10 mouse cellular contexts compared by ENCODE assay signal in genomic region chr4:8957771-8958170, GRCm38 (mm10).
DNase-seq lines count a peak whose midpoint lies in the region; ATAC-seq and TF ChIP-seq lines count a peak whose summit lies in the region.
"Had no signal": no experiment of that assay in that cellular context is flagged by ENCODE, and none has a peak within 500 bp of the region (broad histone marks: within the 10 kb centered on the region; RNA-seq: fewer than 3 reads in every experiment).

No protein-coding gene starts in this region.

- no peak for ATAC-seq in heart, embryonic 11.5 days (replicated peaks; ENCODE audit: insufficient number of reproducible peaks, low FRiP score, low TSS enrichment)
- ATAC-seq in midbrain, embryonic 11.5 days (ENCODE audit: low FRiP score), result peak; percentile 40; the same call in 1 of the 2 replicates
- ATAC-seq in midbrain, postnatal 0 days (ENCODE audit: low FRiP score), result no peak
- peak; percentile 17; the same call in 1 of the 2 replicates for ATAC-seq in granulocyte monocyte progenitor cell, adult 5-6 weeks (replicated peaks; ENCODE audit: poor library complexity, severe bottlenecking)
- peak; percentile 11; the same call in 1 of the 2 replicates for ATAC-seq in stomach, embryonic 15.5 days (ENCODE audit: insufficient read depth, low FRiP score, low read depth)

- H3K27ac ChIP-seq in heart, embryonic 11.5 days (ENCODE audit: low read depth, low read length), result no peak overlapping the region
- peak overlapping the region; percentile 4; the same call in 1 of the 2 replicates for H3K27ac ChIP-seq in midbrain, embryonic 11.5 days (ENCODE audit: low read depth, low read length)
- H3K27ac ChIP-seq in midbrain, postnatal 0 days (ENCODE audit: low read depth, low read length), result no peak overlapping the region
- no peak overlapping the region for H3K27ac ChIP-seq in stomach, embryonic 15.5 days
- H3K27ac ChIP-seq: heart, adult 2 months; liver, embryonic 13.5 days had no signal

- H3K9me3 ChIP-seq in heart, embryonic 11.5 days (replicated peaks; ENCODE audit: control insufficient read depth, low read length), result no peaks in the 10 kb centered on the region
- H3K9me3 ChIP-seq in midbrain, embryonic 11.5 days (ENCODE audit: control insufficient read depth, low read length), result no peaks in the 10 kb centered on the region
- H3K9me3 ChIP-seq in midbrain, postnatal 0 days (ENCODE audit: low read length), result no peaks in the 10 kb centered on the region
- H3K9me3 ChIP-seq in stomach, embryonic 15.5 days, result no peaks in the 10 kb centered on the region
- H3K9me3 ChIP-seq: liver, embryonic 13.5 days had no signal

- no peak overlapping the region for H3K9ac ChIP-seq in heart, embryonic 11.5 days (ENCODE audit: low read depth, low read length)
- peak overlapping the region; percentile 20; the same call in 1 of the 2 replicates for H3K9ac ChIP-seq in midbrain, embryonic 11.5 days (ENCODE audit: low read length)
- H3K9ac ChIP-seq in midbrain, postnatal 0 days (replicated peaks; ENCODE audit: low read length, poor library complexity, severe bottlenecking), result no peak overlapping the region
- no peak overlapping the region for H3K9ac ChIP-seq in stomach, embryonic 15.5 days
- H3K9ac ChIP-seq: liver, embryonic 13.5 days had no signal

- no peaks in the 10 kb centered on the region for H3K27me3 ChIP-seq in heart, embryonic 11.5 days (ENCODE audit: control insufficient read depth, insufficient read depth, low read length)
- no peaks in the 10 kb centered on the region for H3K27me3 ChIP-seq in midbrain, embryonic 11.5 days (ENCODE audit: control insufficient read depth, insufficient read depth, low read length)
- no peaks in the 10 kb centered on the region for H3K27me3 ChIP-seq in midbrain, postnatal 0 days (ENCODE audit: insufficient read depth, low read length)
- no peaks in the 10 kb centered on the region for H3K27me3 ChIP-seq in stomach, embryonic 15.5 days (replicated peaks)
- H3K27me3 ChIP-seq: liver, embryonic 13.5 days had no signal

- H3K36me3 ChIP-seq in heart, embryonic 11.5 days (ENCODE audit: control insufficient read depth, insufficient read depth, low read length), result no peaks in the 10 kb centered on the region
- no peaks in the 10 kb centered on the region for H3K36me3 ChIP-seq in midbrain, embryonic 11.5 days (ENCODE audit: control insufficient read depth, insufficient read depth, low read length)
- H3K36me3 ChIP-seq in midbrain, postnatal 0 days (ENCODE audit: insufficient read depth, low read length), result no peaks in the 10 kb centered on the region
- H3K36me3 ChIP-seq in stomach, embryonic 15.5 days, result no peaks in the 10 kb centered on the region
- H3K36me3 ChIP-seq: liver, embryonic 13.5 days had no signal

- peak; percentile 25 to 32 for DNase-seq in heart, postnatal 14 days
- DNase-seq in midbrain, embryonic 11.5 days (ENCODE audit: low spot score, missing footprints), result no peak
- no peak for DNase-seq in midbrain, postnatal 0 days (ENCODE audit: low spot score)
- DNase-seq in urinary bladder, postnatal 10 days (ENCODE audit: low spot score), result no peak
- DNase-seq in thymus, adult 18-20 months, result no peak
- DNase-seq: liver, embryonic 13.5 days had no signal

- H3K4me1 ChIP-seq in heart, embryonic 11.5 days (ENCODE audit: control insufficient read depth, insufficient read depth, low read length), result peaks cover 16% of the 10 kb centered on the region
- H3K4me1 ChIP-seq in midbrain, embryonic 11.5 days (ENCODE audit: control insufficient read depth, insufficient read depth, low read length), result peaks cover 25% of the 10 kb centered on the region
- H3K4me1 ChIP-seq in midbrain, postnatal 0 days (ENCODE audit: insufficient read depth, low read length), result no peaks in the 10 kb centered on the region; the same call in 1 of the 2 replicates
- peaks cover 23% of the 10 kb centered on the region for H3K4me1 ChIP-seq in stomach, embryonic 15.5 days

- intact Hi-C loops in heart, postnatal 14 days (cut with DNase I), result loop anchor here (5.0 kb wide), 1 partner anchor 60 kb away; no protein-coding TSS in a partner anchor

- no peak for TF ChIP-seq CTCF in midbrain, postnatal 0 days (IDR thresholded peaks at IDR 0.05)

- 47% methylated on average over 6 of the region's 6 CpGs for WGBS in heart, embryonic 11.5 days (ENCODE audit: insufficient replicate concordance)
- 26% methylated on average over 6 of the region's 6 CpGs for WGBS in midbrain, embryonic 11.5 days
- WGBS in midbrain, postnatal 0 days, result 16% methylated on average over 6 of the region's 6 CpGs
- 28% methylated on average over 6 of the region's 6 CpGs for WGBS in stomach, embryonic 15.5 days

- H3K4me2 ChIP-seq in heart, embryonic 11.5 days, result no peak overlapping the region
- no peak overlapping the region for H3K4me2 ChIP-seq in midbrain, embryonic 11.5 days
- no peak overlapping the region for H3K4me2 ChIP-seq in midbrain, postnatal 0 days (ENCODE audit: low read depth, low read length, poor library complexity, severe bottlenecking)
- no peak overlapping the region for H3K4me2 ChIP-seq in stomach, embryonic 15.5 days
- H3K4me2 ChIP-seq: liver, embryonic 13.5 days had no signal

- H3K4me3 ChIP-seq in heart, embryonic 11.5 days (ENCODE audit: low read depth, low read length), result no peak overlapping the region
- no peak overlapping the region for H3K4me3 ChIP-seq in midbrain, embryonic 11.5 days (ENCODE audit: low read depth, low read length)
- H3K4me3 ChIP-seq in midbrain, postnatal 0 days (ENCODE audit: low read depth, low read length), result no peak overlapping the region
- H3K4me3 ChIP-seq in stomach, embryonic 15.5 days (replicated peaks), result no peak overlapping the region
- H3K4me3 ChIP-seq: heart, adult 2 months; liver, embryonic 13.5 days had no signal

Comparison
In these comparisons a context has a peak if more than half of its experiments do, and no peak if none do; other contexts are left out.
1. ATAC-seq: peak in midbrain, embryonic 11.5 days (single experiment), granulocyte monocyte progenitor cell, adult 5-6 weeks (single experiment) and stomach, embryonic 15.5 days (single experiment); none in heart, embryonic 11.5 days (single experiment) and midbrain, postnatal 0 days (single experiment).
2. DNase-seq: peak in heart, postnatal 14 days (2 of 2); none in midbrain, embryonic 11.5 days (single experiment), midbrain, postnatal 0 days (single experiment), urinary bladder, postnatal 10 days (single experiment) and thymus, adult 18-20 months (0 of 2).